In the genomic region with DNA sequence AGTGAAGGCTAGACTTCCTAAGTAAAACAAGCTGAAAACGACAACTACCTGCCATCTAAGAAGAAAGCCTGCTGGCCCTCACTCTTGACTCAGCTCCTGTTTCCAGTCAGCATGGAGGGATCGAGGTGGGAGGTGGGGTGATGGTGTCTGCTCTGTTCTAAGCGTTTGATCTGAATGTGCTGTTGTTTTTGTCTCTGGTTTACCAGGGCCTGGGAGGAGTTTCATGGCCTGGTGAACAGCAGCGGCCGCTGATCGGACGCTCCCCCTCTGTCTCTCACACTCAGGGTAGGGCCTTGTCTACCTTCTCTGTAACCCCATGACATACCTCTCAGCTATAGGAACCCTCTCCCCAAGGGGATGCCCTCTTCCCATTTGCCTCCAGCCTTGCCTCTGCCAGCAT, we compare ENCODE assay signal across 23 mouse cellular contexts. TPM values are rescaled to one million over a fixed set of nuclear protein-coding genes. Genes with fewer than 3 reads are reported as not detected.
"Had no signal": no experiment of that assay in that cellular context is flagged by ENCODE, and none has a peak within 500 bp of the region (broad histone marks: within the 10 kb centered on the region; RNA-seq: fewer than 3 reads in every experiment).

No protein-coding gene starts in this region.

- H3K27ac ChIP-seq: left cerebral cortex, adult 2 months; liver, embryonic 13.5 days; midbrain, embryonic 15.5 days; neural tube, embryonic 13.5 days; stomach, embryonic 15.5 days had no signal

- DNase-seq: kidney, postnatal 10 days; layer of hippocampus, postnatal 36 days; liver, embryonic 13.5 days; lung, adult 2 months; lung, postnatal 14 days; lung, postnatal 4 days; retina, postnatal 1 day; right cerebral cortex, postnatal 25 days; spleen, adult 18-20 months; thymus, adult 18-20 months; thymus, postnatal 4 days had no signal

- H3K9me3 ChIP-seq: liver, embryonic 13.5 days; midbrain, embryonic 15.5 days; neural tube, embryonic 13.5 days; stomach, embryonic 15.5 days had no signal

- H3K27me3 ChIP-seq: liver, embryonic 13.5 days; midbrain, embryonic 15.5 days; neural tube, embryonic 13.5 days; stomach, embryonic 15.5 days had no signal

- H3K4me3 ChIP-seq: left cerebral cortex, adult 2 months; liver, embryonic 13.5 days; midbrain, embryonic 15.5 days; myocyte; neural tube, embryonic 13.5 days; stomach, embryonic 15.5 days had no signal

- H3K4me1 ChIP-seq: liver, embryonic 13.5 days; midbrain, embryonic 15.5 days; neural tube, embryonic 13.5 days; stomach, embryonic 15.5 days had no signal

- ATAC-seq: intestine, postnatal 0 days; midbrain, embryonic 15.5 days had no signal

- H3K4me2 ChIP-seq: liver, embryonic 13.5 days; midbrain, embryonic 11.5 days; midbrain, embryonic 15.5 days; neural tube, embryonic 13.5 days; stomach, embryonic 15.5 days had no signal

- H3K9ac ChIP-seq: liver, embryonic 13.5 days; midbrain, embryonic 15.5 days; neural tube, embryonic 13.5 days; stomach, embryonic 15.5 days had no signal

RNA-seq across cellular contexts. Expression of a gene that starts 27.7 kb away (rescaled TPM):
- polyA plus RNA-seq: intestine, embryonic 14.5 days; intestine, postnatal 0 days; liver, adult 2 months; midbrain, embryonic 11.5 days; midbrain, embryonic 15.5 days had no signal

RNA-seq across cellular contexts. Expression of a gene that starts 41.8 kb away (rescaled TPM):
- polyA plus RNA-seq: intestine, embryonic 14.5 days; intestine, postnatal 0 days; liver, adult 2 months; midbrain, embryonic 11.5 days; midbrain, embryonic 15.5 days had no signal

RNA-seq across cellular contexts. Expression of a gene that starts 49.1 kb away (rescaled TPM):
- polyA plus RNA-seq: intestine, embryonic 14.5 days; intestine, postnatal 0 days; limb, embryonic 11.5 days; liver, adult 2 months; liver, embryonic 13.5 days; liver, embryonic 16.5 days; lung, adult 2 months; lung, embryonic 16.5 days; midbrain, embryonic 11.5 days; midbrain, embryonic 15.5 days; stomach, embryonic 15.5 days had no signal
